Mouse (Mus musculus): Measurements from ENCODE around the gene Ndc1.

Ndc1 gene

GRCm38 (mm10) chr4:107442288-107442687 is 74.7 kb downstream of the Ndc1 start:
- DNase-seq (ENCODE audit: low spot score in 2 of 2) = no peak

GRCm38 (mm10) chr4:107442891-107443483 is 75.4 kb downstream of the Ndc1 start:
- DNase-seq (ENCODE audit: low spot score in 2 of 2) = no peak

GRCm38 (mm10) chr4:107443621-107444020 is 76.0 kb downstream of the Ndc1 start:
- no peak for DNase-seq (ENCODE audit: low spot score in 2 of 2)

- DNase-seq (ENCODE audit: low spot score in 2 of 2) = no peak
Measured at GRCm38 (mm10) chr4:107448481-107448880, 80.9 kb downstream of the Ndc1 start.

GRCm38 (mm10) chr4:107449519-107449918 is 81.9 kb downstream of the Ndc1 start:
- no peak for DNase-seq (ENCODE audit: low spot score in 2 of 2)

GRCm38 (mm10) chr4:107452266-107453015 is 84.9 kb downstream of the Ndc1 start:
- no peak for DNase-seq (ENCODE audit: low spot score in 2 of 2)

- peak; percentile 85 to 93 for DNase-seq (ENCODE audit: low spot score in 2 of 2)
Measured at GRCm38 (mm10) chr4:107453141-107453984, 85.8 kb downstream of the Ndc1 start.

GRCm38 (mm10) chr4:107457602-107458001 is 90.0 kb downstream of the Ndc1 start:
- DNase-seq (ENCODE audit: low spot score in 2 of 2) = peak in 1 of 2 experiments; percentile 53

GRCm38 (mm10) chr4:107458907-107459306 is 91.3 kb downstream of the Ndc1 start:
- DNase-seq (ENCODE audit: low spot score in 2 of 2) = peak; percentile 52 to 60

- DNase-seq (ENCODE audit: low spot score in 2 of 2) = no peak
Measured at GRCm38 (mm10) chr4:107459461-107459860, 91.9 kb downstream of the Ndc1 start.

GRCm38 (mm10) chr4:107460468-107460867 is 92.9 kb downstream of the Ndc1 start:
- DNase-seq (ENCODE audit: low spot score in 2 of 2) = no peak

Data from spleen, postnatal 10 days (tissue).